Mouse (Mus musculus) olfactory bulb, adult 2 months (tissue): ENCODE data around the gene Clip1.

Source experiments
- CTCF ChIP-seq: fragments of 200-500 bp; IDR thresholded peaks from 2 replicates; pipeline ENCODE4 v1.5.1; 2012; ENCODE audit warnings: low read depth, mild to moderate bottlenecking, low read length, moderate library complexity; ENCODE audit not compliant: insufficient read depth
- POLR2A ChIP-seq: fragments of 200-500 bp; IDR thresholded peaks from 2 replicates; pipeline ENCODE4 v1.6.1; 2012; ENCODE audit warnings: mild to moderate bottlenecking, low read depth, low read length, moderate library complexity; ENCODE audit not compliant: insufficient read depth

GRCm38 (mm10) chr5:123642401-123642800 lies 42.0 kb downstream of the Clip1 start:
- TF ChIP-seq CTCF, result no peak
- TF ChIP-seq POLR2A, result no peak
